Mouse (Mus musculus) spleen, adult 2 months (tissue): ENCODE data around the gene Fbxl17.

Experiments used
- CTCF ChIP-seq: fragments of 200-500 bp; IDR thresholded peaks from 2 replicates; pipeline ENCODE4 v1.5.1; 2011; ENCODE audit warnings: mild to moderate bottlenecking, inconsistent platforms; ENCODE audit not compliant: insufficient read depth, insufficient read length, insufficient replicate concordance; ENCODE audit errors: extremely low read depth
- POLR2A ChIP-seq: fragments of 200-500 bp; IDR thresholded peaks from 2 replicates; pipeline ENCODE4 v1.6.1; 2011; ENCODE audit warnings: low read depth, low read length, inconsistent platforms

DNA sequence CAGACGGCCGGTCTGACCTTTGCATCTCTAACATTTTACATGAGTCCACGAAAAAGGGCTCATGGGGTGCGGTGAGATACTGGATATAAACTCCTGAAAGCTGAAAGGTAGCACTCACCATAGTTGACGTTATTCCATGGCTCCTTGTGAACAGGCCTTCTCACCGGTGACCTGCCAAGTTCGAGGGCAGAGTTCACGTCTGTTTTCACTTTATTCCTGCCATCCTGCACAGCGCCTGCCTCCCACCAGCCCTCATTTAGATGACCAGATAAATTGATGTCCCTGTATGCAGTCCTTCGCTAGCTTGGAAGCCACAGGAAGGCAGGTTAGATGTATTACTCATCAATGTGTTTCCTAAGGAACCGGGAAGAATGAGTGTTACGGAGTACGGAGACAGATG lies 454.5 kb downstream of the Fbxl17 start:
- TF ChIP-seq CTCF (no peak), POLR2A (no peak)
